Mouse (Mus musculus): ENCODE data around the gene Slc9a8.
A peak's percentile ranks its signal among the peaks of the same experiment; 100 is the strongest.

Gene Slc9a8

GRCm38 (mm10) chr2:167449331-167450275 is 28.1 kb downstream of the Slc9a8 start:
- DNase-seq = peak; percentile 75

- DNase-seq = peak; percentile 78
Observed at GRCm38 (mm10) chr2:167450647-167451046, 29.1 kb downstream of the Slc9a8 start.

- DNase-seq = peak; percentile 71
Observed at GRCm38 (mm10) chr2:167453814-167454213, 32.3 kb downstream of the Slc9a8 start.

- peak; percentile 81 for DNase-seq
Observed at GRCm38 (mm10) chr2:167456361-167457020, 35.0 kb downstream of the Slc9a8 start.

GRCm38 (mm10) chr2:167457213-167457612 is 35.7 kb downstream of the Slc9a8 start:
- DNase-seq = peak; percentile 97

GRCm38 (mm10) chr2:167458548-167458947 is 37.0 kb downstream of the Slc9a8 start:
- DNase-seq = no peak

GRCm38 (mm10) chr2:167459071-167459865 is 37.8 kb downstream of the Slc9a8 start:
- peak; percentile 95 for DNase-seq

- peak; percentile 88 for DNase-seq
Observed at GRCm38 (mm10) chr2:167462954-167463353, 41.4 kb downstream of the Slc9a8 start.

- DNase-seq = no peak
Observed at GRCm38 (mm10) chr2:167463802-167464201, 42.3 kb downstream of the Slc9a8 start.

- no peak for DNase-seq
Observed at GRCm38 (mm10) chr2:167465951-167466350, 44.4 kb downstream of the Slc9a8 start.

- no peak for DNase-seq
Observed at GRCm38 (mm10) chr2:167467214-167467613, 45.7 kb downstream of the Slc9a8 start.

- no peak for DNase-seq
Observed at GRCm38 (mm10) chr2:167468444-167468843, 46.9 kb downstream of the Slc9a8 start.

GRCm38 (mm10) chr2:167470611-167471010 is 49.1 kb downstream of the Slc9a8 start:
- DNase-seq = peak; percentile 81

GRCm38 (mm10) chr2:167471585-167471984 is 50.1 kb downstream of the Slc9a8 start:
- DNase-seq = peak; percentile 99

GRCm38 (mm10) chr2:167474218-167474617 is 52.7 kb downstream of the Slc9a8 start:
- no peak for DNase-seq

- DNase-seq = peak; percentile 50
Observed at GRCm38 (mm10) chr2:167475596-167475995, 54.1 kb downstream of the Slc9a8 start.

- peak; percentile 94 for DNase-seq
Observed at GRCm38 (mm10) chr2:167476200-167476688, 54.7 kb downstream of the Slc9a8 start.

- DNase-seq = no peak
Observed at GRCm38 (mm10) chr2:167476762-167477161, 55.2 kb downstream of the Slc9a8 start.

GRCm38 (mm10) chr2:167478128-167478527 is 56.6 kb downstream of the Slc9a8 start:
- no peak for DNase-seq

- no peak for DNase-seq
Observed at GRCm38 (mm10) chr2:167479501-167479900, 58.0 kb downstream of the Slc9a8 start.

GRCm38 (mm10) chr2:167482681-167483080 is 61.2 kb downstream of the Slc9a8 start:
- peak; percentile 76 for DNase-seq

- DNase-seq = no peak
Observed at GRCm38 (mm10) chr2:167483081-167483826, 61.7 kb downstream of the Slc9a8 start.

Measured in cerebellum, adult 9-10 months (tissue).